In genomic region chr11:118233924-118234323, GRCm38 (mm10) we compare ENCODE assay signal across 12 mouse cellular contexts.
"Had no signal": no experiment of that assay in that cellular context is flagged by ENCODE, and none has a peak within 500 bp of the region (broad histone marks: within the 10 kb centered on the region; RNA-seq: fewer than 3 reads in every experiment).

No protein-coding gene starts in this region.

- H3K27ac ChIP-seq: limb, embryonic 10.5 days; midbrain, embryonic 10.5 days; neural tube, embryonic 12.5 days had no signal

- H3K4me3 ChIP-seq: left cerebral cortex, adult 2 months; limb, embryonic 10.5 days; liver, embryonic 15.5 days; midbrain, embryonic 10.5 days; myocyte; neural tube, embryonic 12.5 days had no signal

- DNase-seq: kidney, postnatal 4 days; lung, adult 2 months; midbrain, embryonic 14.5 days; right cerebral cortex, postnatal 14 days; thymus, adult 2 months; thymus, postnatal 25 days had no signal

- H3K27me3 ChIP-seq: liver, embryonic 15.5 days; neural tube, embryonic 12.5 days had no signal

- H3K36me3 ChIP-seq: limb, embryonic 10.5 days; liver, embryonic 15.5 days; midbrain, embryonic 10.5 days; neural tube, embryonic 12.5 days had no signal
